Mouse (Mus musculus) heart, postnatal 10 days (tissue): ENCODE data around the gene Gm20388. TPM values are rescaled to one million over a fixed set of nuclear protein-coding genes. Genes with fewer than 3 reads are reported as not detected.
A peak's percentile ranks its signal among the peaks of the same experiment; 100 is the strongest.

Experiments used
- DNase-seq, 2 experiments: peaks; one replicate each; pipeline ENCODE4 v3.0.0; 2021
- intact Hi-C: fragments of 180-260 bp; cut with DNase I; formaldehyde crosslinking; loops from one replicate; pipeline ENCODE4 v1.15.1; 2025
- total RNA-seq, 2 experiments: library from RNA; stranded (reverse); gene quantifications; 2 replicates each; pipeline ENCODE4 v1.2.3; 2021

Gm20388 gene
- total RNA-seq, 2 experiments from 2014 or later: 2.0 to 2.2 TPM

- no peak for DNase-seq
- intact Hi-C loops: no loop called here
These were observed 234.1 kb downstream of the Gm20388 start for GRCm38 (mm10) chr8:120144652-120145301.

GRCm38 (mm10) chr8:120146051-120146450 lies 235.4 kb downstream of the Gm20388 start:
- DNase-seq: no peak
- intact Hi-C loops: no loop called here

GRCm38 (mm10) chr8:120150028-120150427 lies 239.4 kb downstream of the Gm20388 start:
- DNase-seq: no peak
- intact Hi-C loops: no loop called here

- DNase-seq: no peak
- intact Hi-C loops: no loop called here
These were observed 240.5 kb downstream of the Gm20388 start for GRCm38 (mm10) chr8:120151151-120151550.

GRCm38 (mm10) chr8:120152636-120153035 lies 242.0 kb downstream of the Gm20388 start:
- DNase-seq: no peak
- intact Hi-C loops: no loop called here

GRCm38 (mm10) chr8:120160366-120160765 lies 249.7 kb downstream of the Gm20388 start:
- no peak for DNase-seq
- intact Hi-C loops: no loop called here

GRCm38 (mm10) chr8:120161658-120162403 lies 251.2 kb downstream of the Gm20388 start:
- DNase-seq: no peak
- intact Hi-C loops: no loop called here

- no peak for DNase-seq
- intact Hi-C loops: no loop called here
These were observed 251.7 kb downstream of the Gm20388 start for GRCm38 (mm10) chr8:120162404-120162752.

GRCm38 (mm10) chr8:120163376-120163775 lies 252.7 kb downstream of the Gm20388 start:
- intact Hi-C loops: no loop called here
- no peak for DNase-seq

GRCm38 (mm10) chr8:120164026-120164425 lies 253.4 kb downstream of the Gm20388 start:
- intact Hi-C loops: no loop called here
- no peak for DNase-seq

GRCm38 (mm10) chr8:120167136-120167535 lies 256.5 kb downstream of the Gm20388 start:
- intact Hi-C loops: no loop called here
- no peak for DNase-seq

GRCm38 (mm10) chr8:120167821-120168220 lies 257.2 kb downstream of the Gm20388 start:
- no peak for DNase-seq
- intact Hi-C loops: no loop called here

GRCm38 (mm10) chr8:120169119-120169518 lies 258.5 kb downstream of the Gm20388 start:
- intact Hi-C loops: no loop called here
- no peak for DNase-seq

- no peak for DNase-seq
- intact Hi-C loops: loop anchor here (10.0 kb wide), 1 partner anchor 402 kb away; no protein-coding TSS in a partner anchor
These were observed 262.6 kb downstream of the Gm20388 start for GRCm38 (mm10) chr8:120173195-120173594.

GRCm38 (mm10) chr8:120174606-120175005 lies 264.0 kb downstream of the Gm20388 start:
- DNase-seq: no peak
- intact Hi-C loops: loop anchor here (5.0 to 10.0 kb wide), 3 partner anchors 43 to 433 kb away; no protein-coding TSS in a partner anchor

- intact Hi-C loops: loop anchor here (5.0 to 10.0 kb wide), 3 partner anchors 41 to 431 kb away; no protein-coding TSS in a partner anchor
- no peak for DNase-seq
These were observed 266.0 kb downstream of the Gm20388 start for GRCm38 (mm10) chr8:120176605-120177004.

GRCm38 (mm10) chr8:120177318-120178123 lies 266.9 kb downstream of the Gm20388 start, which contains the start of gene Fam92b:
Gene Fam92b (minus strand): TSS chr8:120177466.
- intact Hi-C loops: loop anchor here (2.0 to 10.0 kb wide), 7 partner anchors 40 to 430 kb away; no protein-coding TSS in a partner anchor
- DNase-seq: peak; percentile 72 to 74

- intact Hi-C loops: loop anchor here (2.0 to 10.0 kb wide), 7 partner anchors 39 to 429 kb away; no protein-coding TSS in a partner anchor
These were observed 267.5 kb downstream of the Gm20388 start for GRCm38 (mm10) chr8:120178124-120178514.

GRCm38 (mm10) chr8:120179027-120179431 lies 268.4 kb downstream of the Gm20388 start:
- DNase-seq: peak; percentile 94 to 96
- intact Hi-C loops: loop anchor here (2.0 to 10.0 kb wide), 7 partner anchors 38 to 428 kb away; no protein-coding TSS in a partner anchor

More at GRCm38 (mm10) chr8:120178124-120178514, 267.5 kb downstream of the Gm20388 start:
- no peak for DNase-seq

GRCm38 (mm10) chr8:120180445-120180970 lies 269.9 kb downstream of the Gm20388 start:
- intact Hi-C loops: no loop called here
- no peak for DNase-seq
